In genomic region chr10:78664546-78664945, GRCm38 (mm10) we compare ENCODE assay signal across 32 mouse cellular contexts. TPM values are rescaled to one million over a fixed set of nuclear protein-coding genes. Genes with fewer than 3 reads are reported as not detected.
"Had no signal": no experiment of that assay in that cellular context is flagged by ENCODE, and none has a peak within 500 bp of the region (broad histone marks: within the 10 kb centered on the region; RNA-seq: fewer than 3 reads in every experiment).

No protein-coding gene starts in this region.

- ATAC-seq: forebrain, embryonic 13.5 days; forebrain, embryonic 14.5 days; forebrain, embryonic 15.5 days; forebrain, embryonic 16.5 days; forebrain, postnatal 0 days had no signal

- H3K4me3 ChIP-seq: embryonic facial prominence, embryonic 10.5 days; embryonic facial prominence, embryonic 12.5 days; embryonic facial prominence, embryonic 13.5 days; embryonic facial prominence, embryonic 15.5 days; erythroblast, embryonic 14.5 days; forebrain, embryonic 10.5 days; forebrain, embryonic 12.5 days; forebrain, embryonic 13.5 days; forebrain, embryonic 15.5 days; gastrocnemius, adult 2 months; heart, adult 2 months had no signal

- DNase-seq: cerebellum, adult 8-10 months; cerebellum, adult 9-10 months; cerebellum, adult 9-11 months; cerebellum, postnatal 10 days; cerebellum, postnatal 14 days; cerebellum, postnatal 25 days; cerebellum, postnatal 36 days; embryo, embryonic 11 days; forebrain, postnatal 0 days; gastrocnemius, adult 2 months; gastrocnemius, postnatal 10 days; gastrocnemius, postnatal 14 days; gastrocnemius, postnatal 25 days; gastrocnemius, postnatal 36 days; heart, adult 18-20 months; heart, adult 2 months had no signal

- H3K9ac ChIP-seq: embryonic facial prominence, embryonic 12.5 days; embryonic facial prominence, embryonic 13.5 days; embryonic facial prominence, embryonic 15.5 days; forebrain, embryonic 12.5 days; forebrain, embryonic 13.5 days; forebrain, embryonic 15.5 days; forebrain, postnatal 0 days had no signal

- H3K36me3 ChIP-seq: embryonic facial prominence, embryonic 10.5 days; embryonic facial prominence, embryonic 12.5 days; embryonic facial prominence, embryonic 13.5 days; embryonic facial prominence, embryonic 15.5 days; forebrain, embryonic 10.5 days; forebrain, embryonic 12.5 days; forebrain, embryonic 15.5 days had no signal

- H3K4me1 ChIP-seq: embryonic facial prominence, embryonic 10.5 days; embryonic facial prominence, embryonic 12.5 days; embryonic facial prominence, embryonic 13.5 days; embryonic facial prominence, embryonic 15.5 days; forebrain, embryonic 10.5 days; forebrain, embryonic 12.5 days; forebrain, embryonic 13.5 days; forebrain, embryonic 15.5 days had no signal

- H3K27me3 ChIP-seq: embryonic facial prominence, embryonic 12.5 days; embryonic facial prominence, embryonic 13.5 days; embryonic facial prominence, embryonic 15.5 days; forebrain, embryonic 12.5 days; forebrain, embryonic 13.5 days; forebrain, embryonic 15.5 days had no signal

- H3K9me3 ChIP-seq: embryonic facial prominence, embryonic 10.5 days; embryonic facial prominence, embryonic 12.5 days; embryonic facial prominence, embryonic 13.5 days; embryonic facial prominence, embryonic 15.5 days; forebrain, embryonic 10.5 days; forebrain, embryonic 12.5 days; forebrain, embryonic 13.5 days; forebrain, embryonic 15.5 days had no signal

- H3K27ac ChIP-seq: embryonic facial prominence, embryonic 10.5 days; embryonic facial prominence, embryonic 12.5 days; embryonic facial prominence, embryonic 13.5 days; embryonic facial prominence, embryonic 15.5 days; forebrain, embryonic 10.5 days; forebrain, embryonic 12.5 days; forebrain, embryonic 13.5 days; forebrain, embryonic 15.5 days; gastrocnemius, adult 2 months; heart, adult 2 months had no signal

- H3K4me2 ChIP-seq: embryonic facial prominence, embryonic 12.5 days; embryonic facial prominence, embryonic 13.5 days; embryonic facial prominence, embryonic 15.5 days; forebrain, embryonic 12.5 days; forebrain, embryonic 13.5 days; forebrain, embryonic 15.5 days had no signal

RNA-seq across cellular contexts. Expression of gene Olfr1357, which starts 46.7 kb away (rescaled TPM):
- polyA plus RNA-seq: cortical plate, adult 2 months; embryonic facial prominence, embryonic 10.5 days; embryonic facial prominence, embryonic 11.5 days; embryonic facial prominence, embryonic 12.5 days; embryonic facial prominence, embryonic 13.5 days; erythroblast, embryonic 14.5 days; forebrain, embryonic 10.5 days; forebrain, embryonic 11.5 days; forebrain, embryonic 12.5 days; forebrain, embryonic 13.5 days; forebrain, embryonic 14.5 days; forebrain, embryonic 15.5 days; forebrain, embryonic 16.5 days; forebrain, postnatal 0 days; gonadal fat pad, adult 2 months; heart, adult 2 months had no signal

RNA-seq across cellular contexts. Expression of gene Casp14, which starts 53.5 kb away (rescaled TPM):
- polyA plus RNA-seq: cortical plate, adult 2 months; embryonic facial prominence, embryonic 10.5 days; embryonic facial prominence, embryonic 12.5 days; forebrain, embryonic 10.5 days; forebrain, embryonic 11.5 days; forebrain, embryonic 12.5 days; forebrain, embryonic 13.5 days; forebrain, embryonic 14.5 days; forebrain, embryonic 15.5 days; forebrain, embryonic 16.5 days; forebrain, postnatal 0 days; frontal cortex, adult 2 months; gonadal fat pad, adult 2 months; heart, adult 2 months had no signal
